Mouse (Mus musculus) left cerebral cortex, postnatal 25 days (tissue): ENCODE measurements around the gene Shc3. TPM values are rescaled to one million over a fixed set of nuclear protein-coding genes. Genes with fewer than 3 reads are reported as not detected.
A peak's percentile ranks its signal among the peaks of the same experiment; 100 is the strongest.

ENCODE experiments used
- DNase-seq, 2 experiments: peaks; one replicate each; pipeline ENCODE4 v3.0.0; 2022; ENCODE audit warnings: low spot score in 2 of 2, mixed read lengths in 1 of 2
- intact Hi-C: fragments of 180-260 bp; cut with DNase I; formaldehyde crosslinking; loops from one replicate; pipeline ENCODE4 v1.15.1; 2025
- total RNA-seq, 2 experiments: library from RNA; stranded (reverse); gene quantifications; 2 replicates each; pipeline ENCODE4 v1.2.3; 2021

Shc3 gene
- total RNA-seq, 2 experiments from 2014 or later = 214 to 217 TPM

DNA sequence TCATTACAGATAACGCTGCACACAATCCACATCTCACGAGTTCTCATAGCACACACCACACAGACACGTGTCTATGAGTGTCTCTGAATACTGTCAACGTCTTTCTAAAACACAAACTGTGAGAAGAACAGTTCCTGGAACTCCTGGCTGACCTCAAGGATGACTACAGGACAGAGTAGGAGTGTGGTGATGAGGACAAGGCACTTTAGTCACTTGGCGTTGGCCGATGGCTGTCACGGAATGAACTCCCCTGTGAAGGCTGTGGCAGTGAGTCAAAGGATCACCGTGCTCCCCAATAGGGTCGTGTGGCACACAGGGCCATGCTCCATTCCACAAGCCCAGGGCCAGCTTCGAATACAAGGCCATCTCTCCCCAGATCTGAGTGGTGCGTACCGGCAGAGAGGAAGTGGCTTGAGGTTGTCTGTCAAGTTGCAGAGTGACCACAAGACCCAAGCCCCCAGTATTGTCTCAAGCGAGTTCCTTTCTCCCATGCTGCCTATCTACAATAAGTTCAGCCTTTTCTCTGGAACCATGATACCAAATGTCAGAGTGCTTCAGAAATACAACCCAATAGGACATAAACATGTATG is 163.4 kb downstream of the Shc3 start:
- intact Hi-C loops = loop anchor here (10.0 kb wide), 1 partner anchor 111 kb away; no protein-coding TSS in a partner anchor

DNA sequence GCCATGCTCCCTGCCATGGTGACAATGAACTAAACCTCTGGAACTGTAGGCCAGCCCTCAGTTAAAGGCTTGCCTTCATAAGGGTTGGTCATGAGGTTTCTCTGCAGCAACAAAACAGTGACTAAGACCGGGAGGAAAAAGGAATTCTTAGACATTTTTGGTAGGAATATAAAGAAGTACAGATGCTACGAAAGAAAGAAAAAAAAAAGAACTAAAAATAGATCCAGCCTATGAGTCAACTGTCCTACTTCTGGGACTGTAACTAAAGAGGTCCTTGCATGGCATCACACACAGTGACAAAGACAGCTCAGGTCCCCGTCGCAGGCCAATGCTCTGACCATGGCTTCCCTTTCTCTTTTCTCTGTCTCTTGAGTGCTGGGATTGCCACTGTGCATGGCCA is 164.7 kb downstream of the Shc3 start:
- DNase-seq = peak in 1 of 2 experiments; percentile 70
- intact Hi-C loops = loop anchor here (10.0 kb wide), 1 partner anchor 110 kb away; no protein-coding TSS in a partner anchor

More for the DNA sequence above, 163.4 kb downstream of the Shc3 start:
- no peak for DNase-seq

DNA sequence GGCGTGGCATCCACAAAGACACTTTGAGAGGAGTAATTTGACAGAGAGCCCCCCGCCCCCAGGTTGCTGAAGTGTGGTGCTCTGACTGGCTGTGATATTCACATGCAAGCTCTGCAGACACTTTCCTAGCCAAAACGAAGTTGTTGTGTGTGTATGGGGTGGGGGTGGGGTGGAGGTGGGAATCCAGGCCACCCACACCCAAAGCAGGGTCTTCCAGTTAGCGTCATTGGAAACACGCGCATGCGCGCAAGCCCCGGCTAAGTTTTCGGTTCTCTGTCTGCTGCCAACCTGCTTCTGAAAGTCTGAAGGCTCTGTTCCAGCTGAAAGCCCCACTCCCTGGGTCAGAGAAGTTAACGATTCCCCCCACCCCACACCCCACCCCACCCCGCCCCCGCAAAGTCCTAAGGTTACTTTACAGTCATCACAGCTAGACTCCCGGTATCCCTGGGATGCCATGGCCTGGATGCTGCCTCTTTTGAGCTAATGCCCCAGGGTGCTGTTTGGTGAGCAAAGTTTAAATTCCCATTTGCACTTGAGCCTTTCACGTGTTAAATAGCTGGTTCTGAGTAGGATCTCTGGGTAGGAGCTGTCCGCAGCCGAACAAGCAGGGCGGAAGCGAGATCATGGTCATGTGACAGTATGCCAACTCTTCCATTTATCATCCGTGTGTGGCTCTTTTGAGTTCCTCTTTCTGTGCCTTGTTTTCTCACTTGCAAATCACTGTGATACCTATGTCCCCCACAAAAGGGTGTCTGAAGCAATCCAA is 168.3 kb downstream of the Shc3 start:
- peak in 1 of 2 experiments; percentile 28 for DNase-seq
- intact Hi-C loops = loop anchor here (10.0 kb wide), 1 partner anchor 106 kb away; no protein-coding TSS in a partner anchor

DNA sequence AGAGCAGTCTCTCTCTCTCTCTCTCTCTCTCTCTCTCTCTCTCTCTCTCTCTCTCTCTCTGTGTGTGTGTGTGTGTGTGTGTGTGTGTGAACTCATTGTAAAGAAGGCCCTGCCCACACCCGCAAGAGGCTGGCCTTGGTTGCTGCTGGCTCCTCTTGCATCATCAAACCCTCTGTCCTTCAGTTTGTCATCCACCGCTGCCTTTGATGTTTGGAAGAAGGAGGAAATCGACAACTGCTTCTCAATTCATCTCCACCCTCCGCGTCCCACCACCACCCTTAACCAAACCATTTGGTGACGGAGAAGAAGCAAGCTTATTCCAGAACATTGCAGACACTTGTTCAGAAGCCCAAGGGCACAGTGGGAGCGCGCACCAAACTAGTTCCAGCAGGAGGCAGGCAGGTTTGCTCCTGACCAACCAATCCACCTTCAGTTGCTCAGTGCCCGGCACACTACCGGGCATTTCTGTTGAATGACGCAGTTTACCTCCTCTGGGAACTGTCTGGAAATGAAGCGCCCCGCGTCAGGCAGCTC is 169.0 kb downstream of the Shc3 start:
- peak in 1 of 2 experiments; percentile 48 for DNase-seq
- intact Hi-C loops = loop anchor here (10.0 kb wide), 1 partner anchor 105 kb away; no protein-coding TSS in a partner anchor

DNA sequence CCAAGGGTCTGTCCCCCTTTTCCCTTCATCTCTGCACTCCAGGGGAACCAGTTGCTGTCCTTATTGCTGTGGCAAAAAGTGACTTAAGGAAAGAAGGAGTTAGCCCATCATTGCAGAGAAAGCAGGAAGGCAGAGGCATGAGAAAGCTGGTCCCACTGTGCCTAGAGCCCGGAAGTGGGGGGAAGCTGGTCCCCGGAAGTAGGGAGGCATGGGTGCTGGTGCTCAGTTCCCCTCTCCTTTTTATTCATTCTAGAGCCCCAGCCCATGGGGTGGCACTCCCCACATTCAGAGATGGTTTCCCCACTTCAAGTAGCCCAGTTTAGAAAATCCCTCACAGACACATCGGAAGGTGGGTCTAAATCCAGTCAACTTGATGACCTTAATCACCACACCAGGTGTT is 169.7 kb downstream of the Shc3 start:
- DNase-seq = no peak
- intact Hi-C loops = no loop called here

DNA sequence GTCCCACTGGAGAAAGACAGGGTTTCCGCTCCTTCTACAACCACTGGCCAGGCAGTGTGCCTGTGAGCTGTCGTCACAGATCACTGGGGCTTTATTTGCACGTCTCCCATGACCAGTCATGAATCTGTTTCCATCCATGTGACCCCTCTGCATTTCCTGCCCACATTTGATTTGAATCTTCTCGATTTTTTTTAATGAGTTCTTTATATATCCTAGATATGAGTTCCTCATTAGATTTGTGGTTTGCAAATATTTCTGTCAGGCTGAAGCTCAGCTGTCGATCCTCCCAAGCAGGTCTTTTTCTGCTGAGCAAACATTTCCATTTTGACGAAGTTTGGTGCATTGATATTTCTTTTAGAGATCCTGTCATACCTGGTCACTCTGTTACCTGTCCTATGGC is 171.4 kb downstream of the Shc3 start:
- DNase-seq = no peak
- intact Hi-C loops = no loop called here

DNA sequence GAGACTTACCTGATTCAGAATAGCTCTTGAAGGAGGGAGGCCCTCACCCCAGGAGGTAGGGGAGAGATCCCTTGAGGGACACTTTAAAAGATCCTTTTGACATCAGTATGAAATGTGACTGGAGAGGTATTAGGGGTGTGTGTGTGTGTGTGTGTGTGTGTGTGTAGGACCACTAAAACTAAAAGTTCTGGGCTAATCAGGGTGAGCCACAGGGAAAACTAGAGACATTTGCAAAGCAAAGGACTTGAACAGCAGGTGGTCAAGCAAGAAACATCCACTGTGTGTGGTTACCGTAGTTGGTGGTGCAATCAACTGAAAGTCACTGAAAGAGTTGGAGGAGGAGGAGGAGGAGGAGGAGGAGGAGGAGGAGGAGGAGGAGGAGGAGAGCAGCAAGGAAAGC is 177.0 kb downstream of the Shc3 start:
- intact Hi-C loops = no loop called here
- no peak for DNase-seq

DNA sequence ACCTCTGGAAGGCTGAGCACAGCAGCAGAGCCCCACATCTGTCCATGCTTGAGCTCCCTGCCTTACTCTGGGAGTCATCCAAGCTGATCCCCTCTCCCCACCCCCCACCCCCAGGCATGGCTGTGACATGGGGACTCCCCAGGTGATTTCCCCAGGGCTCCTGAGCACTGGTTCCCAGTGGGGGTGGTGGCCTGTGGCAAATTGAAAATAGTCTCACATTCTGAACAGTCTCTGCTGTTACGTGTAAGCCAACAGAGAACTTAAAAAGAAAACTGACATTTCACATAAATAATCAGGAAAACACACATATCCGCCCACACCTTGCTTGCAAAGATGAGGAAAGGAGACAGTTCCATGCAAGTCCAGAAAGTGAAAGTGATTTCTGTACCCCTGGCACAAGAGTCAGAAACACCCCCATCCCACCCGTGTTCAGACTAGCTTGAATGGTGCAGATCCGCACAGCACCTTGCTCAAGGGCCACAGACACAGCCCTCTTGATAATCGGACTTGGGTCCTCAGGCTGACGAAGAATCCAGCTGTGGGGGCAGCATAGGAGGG is 177.8 kb downstream of the Shc3 start:
- peak in 1 of 2 experiments; percentile 33 for DNase-seq
- intact Hi-C loops = no loop called here

DNA sequence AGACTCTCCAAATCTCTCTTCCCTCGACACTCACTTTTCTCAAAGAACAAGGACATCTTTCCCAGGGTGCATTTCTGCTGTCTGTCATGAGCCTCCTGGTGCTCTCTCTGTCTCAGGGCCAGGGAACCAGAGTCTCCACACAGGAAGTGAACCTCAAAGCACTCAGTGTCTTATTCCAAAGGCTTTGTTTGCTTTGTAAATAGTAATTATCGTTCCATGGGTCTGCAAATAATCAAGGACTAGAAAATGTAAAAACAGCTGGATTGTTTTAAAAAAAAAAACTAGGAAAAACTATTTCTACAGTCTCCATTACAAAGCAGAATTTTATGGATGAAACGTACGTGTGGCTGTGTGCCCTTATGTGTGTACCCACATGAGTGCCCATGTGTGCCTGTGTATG is 178.8 kb downstream of the Shc3 start:
- intact Hi-C loops = no loop called here
- no peak for DNase-seq

DNA sequence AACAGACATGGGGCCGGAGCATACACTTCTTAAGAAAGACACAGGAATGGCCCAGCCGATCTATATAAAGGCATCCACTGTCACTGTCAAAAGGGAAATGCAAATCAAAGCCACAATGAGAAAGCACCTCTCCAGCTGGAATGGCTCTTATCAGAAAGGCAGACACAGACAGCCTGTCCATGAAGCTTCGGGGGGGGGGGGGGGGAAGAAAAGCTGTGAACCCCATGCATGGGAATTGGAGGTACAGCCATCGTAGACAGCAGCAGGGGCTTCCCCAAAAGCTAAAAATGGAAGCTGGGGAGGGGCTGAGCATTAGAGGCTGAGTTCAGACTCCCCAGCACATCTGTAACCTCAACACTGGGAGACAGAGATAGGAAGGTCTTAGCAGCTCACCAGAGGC is 181.3 kb downstream of the Shc3 start:
- intact Hi-C loops = no loop called here
- no peak for DNase-seq

DNA sequence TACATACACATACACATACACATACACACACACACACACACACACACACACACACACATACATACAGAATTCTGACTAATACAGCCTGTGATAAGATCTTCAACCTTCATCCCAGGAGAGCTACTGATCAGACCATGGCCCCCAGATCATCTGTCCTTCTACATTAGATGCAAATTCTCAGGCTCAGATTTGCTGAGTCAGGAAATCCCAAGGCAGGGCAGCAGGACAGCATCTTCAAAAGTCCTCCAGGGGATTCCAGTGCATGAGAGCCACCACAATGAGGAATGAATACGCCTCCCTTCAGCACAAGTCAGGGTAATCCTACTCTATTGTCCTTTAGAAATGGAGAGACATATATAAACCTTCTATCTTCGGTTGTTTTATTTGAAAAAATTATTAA is 184.3 kb downstream of the Shc3 start:
- no peak for DNase-seq
- intact Hi-C loops = no loop called here

DNA sequence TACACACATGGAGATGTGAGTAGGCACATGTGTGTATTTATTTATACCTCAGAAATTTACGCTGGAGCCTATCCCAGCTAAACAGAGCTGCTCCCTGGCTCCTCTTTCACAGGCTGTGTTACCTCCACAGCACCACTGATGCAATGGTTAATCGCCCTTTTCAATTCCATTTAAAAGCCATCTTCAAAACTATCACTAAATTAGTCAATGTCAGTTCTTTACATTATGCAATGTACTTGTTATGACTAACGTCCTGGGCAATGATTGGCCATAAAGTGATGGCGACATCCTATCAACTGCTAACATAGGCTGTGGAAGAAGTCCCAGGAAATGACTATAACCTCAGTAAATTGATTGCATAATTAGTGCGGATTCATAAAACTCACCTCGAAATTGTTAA is 187.7 kb downstream of the Shc3 start:
- DNase-seq = no peak
- intact Hi-C loops = no loop called here

Other genes starting within 250 kb of the Shc3 start
- gene S1pr3, start 160.8 kb downstream of the Shc3 start, total RNA-seq = 1 to 10 TPM; 6.2 to 7.1 TPM
- 1 to 10 TPM in 1 of 2 experiments, under 1 TPM in 1; 0.96 to 2.0 TPM for gene Cks2, start 75.8 kb upstream of the Shc3 start, total RNA-seq
- 10 to 100 TPM; 19.4 to 20.3 TPM for gene Secisbp2, start 82.3 kb upstream of the Shc3 start, total RNA-seq
- 10 to 100 TPM; 86.3 to 97.1 TPM for gene Sema4d, start 224.3 kb upstream of the Shc3 start, total RNA-seq